Mouse (Mus musculus): ENCODE measurements at regions not wholly inside any gene's neighbourhood (a gene's known extent, or its start where the extent isn't known, plus 50 kb on each side); places are given as distances from the start of the nearest gene placed in this dataset.
A peak's percentile ranks its signal among the peaks of the same experiment; 100 is the strongest.

GRCm38 (mm10) chr6:31107360-31107759 is 148.5 kb upstream of the Klf14 start:
- no peak for DNase-seq (ENCODE audit: low spot score in 2 of 2)

GRCm38 (mm10) chr6:31107916-31108685 is 149.2 kb upstream of the Klf14 start:
- no peak for DNase-seq (ENCODE audit: low spot score in 2 of 2)

- no peak for DNase-seq (ENCODE audit: low spot score in 2 of 2)
Measured at GRCm38 (mm10) chr6:31109604-31110003, 150.7 kb upstream of the Klf14 start.

- no peak for DNase-seq (ENCODE audit: low spot score in 2 of 2)
Measured at GRCm38 (mm10) chr6:31112293-31113077, 153.6 kb upstream of the Klf14 start.

GRCm38 (mm10) chr6:31113558-31114326 is 154.9 kb upstream of the Klf14 start:
- DNase-seq (ENCODE audit: low spot score in 2 of 2) = no peak

GRCm38 (mm10) chr6:31114336-31115335 is 155.8 kb upstream of the Klf14 start:
- DNase-seq (ENCODE audit: low spot score in 2 of 2) = peak in 1 of 2 experiments; percentile 63

- no peak for DNase-seq (ENCODE audit: low spot score in 2 of 2)
Measured at GRCm38 (mm10) chr6:31115566-31115965, 156.7 kb upstream of the Klf14 start.

- no peak for DNase-seq (ENCODE audit: low spot score in 2 of 2)
Measured at GRCm38 (mm10) chr6:31116365-31116764, 157.5 kb upstream of the Klf14 start.

GRCm38 (mm10) chr6:31117666-31118065 is 158.8 kb upstream of the Klf14 start:
- DNase-seq (ENCODE audit: low spot score in 2 of 2) = no peak

- no peak for DNase-seq (ENCODE audit: low spot score in 2 of 2)
Measured at GRCm38 (mm10) chr6:31121008-31121407, 162.1 kb upstream of the Klf14 start.

GRCm38 (mm10) chr6:31122895-31123294 is 164.0 kb upstream of the Klf14 start:
- DNase-seq (ENCODE audit: low spot score in 2 of 2) = no peak

- DNase-seq (ENCODE audit: low spot score in 2 of 2) = no peak
Measured at GRCm38 (mm10) chr6:31123342-31123990, 164.6 kb upstream of the Klf14 start.

- no peak for DNase-seq (ENCODE audit: low spot score in 2 of 2)
Measured at GRCm38 (mm10) chr6:31124076-31124475, 165.2 kb upstream of the Klf14 start.

GRCm38 (mm10) chr6:31124872-31125271 is 166.0 kb upstream of the Klf14 start:
- DNase-seq (ENCODE audit: low spot score in 2 of 2) = no peak

- DNase-seq (ENCODE audit: low spot score in 2 of 2) = peak in 1 of 2 experiments; percentile 51
Measured at GRCm38 (mm10) chr6:31125328-31126118, 166.6 kb upstream of the Klf14 start.

- DNase-seq (ENCODE audit: low spot score in 2 of 2) = no peak
Measured at GRCm38 (mm10) chr6:31126131-31126871, 167.4 kb upstream of the Klf14 start.

- DNase-seq (ENCODE audit: low spot score in 2 of 2) = no peak
Measured at GRCm38 (mm10) chr6:31129170-31129569, 170.3 kb upstream of the Klf14 start.

- no peak for DNase-seq (ENCODE audit: low spot score in 2 of 2)
Measured at GRCm38 (mm10) chr6:31129987-31130386, 171.1 kb upstream of the Klf14 start.

- no peak for DNase-seq (ENCODE audit: low spot score in 2 of 2)
Measured at GRCm38 (mm10) chr6:31130522-31130921, 171.6 kb upstream of the Klf14 start.

All from frontal cortex, postnatal 36 days (tissue).